ENCODE assay signal across 20 mouse cellular contexts in genomic region chr16:38910088-38910487, GRCm38 (mm10). TPM values are rescaled to one million over a fixed set of nuclear protein-coding genes. Genes with fewer than 3 reads are reported as not detected.
"Had no signal": no experiment of that assay in that cellular context is flagged by ENCODE, and none has a peak within 500 bp of the region (broad histone marks: within the 10 kb centered on the region; RNA-seq: fewer than 3 reads in every experiment).

No protein-coding gene starts in this region.

- H3K9me3 ChIP-seq: lung, embryonic 15.5 days; megakaryocyte, embryonic 14.5 days; midbrain, embryonic 13.5 days; midbrain, embryonic 15.5 days; neural tube, embryonic 12.5 days; stomach, embryonic 15.5 days had no signal

- H3K4me3 ChIP-seq: lung, embryonic 15.5 days; megakaryocyte, embryonic 14.5 days; midbrain, embryonic 13.5 days; midbrain, embryonic 15.5 days; neural tube, embryonic 12.5 days; stomach, embryonic 15.5 days had no signal

- H3K27ac ChIP-seq: lung, embryonic 15.5 days; macrophage; midbrain, embryonic 13.5 days; midbrain, embryonic 15.5 days; neural tube, embryonic 12.5 days; stomach, embryonic 15.5 days; stomach, postnatal 0 days had no signal

- DNase-seq: lung, adult 2 months; lung, postnatal 14 days; lung, postnatal 36 days; right cerebral cortex, postnatal 14 days; thymus, adult 2 months; thymus, postnatal 25 days; thymus, postnatal 4 days had no signal

- ATAC-seq: lung, postnatal 0 days; midbrain, embryonic 13.5 days; midbrain, embryonic 15.5 days had no signal

- H3K9ac ChIP-seq: lung, embryonic 15.5 days; midbrain, embryonic 13.5 days; midbrain, embryonic 15.5 days; neural tube, embryonic 12.5 days; stomach, embryonic 15.5 days had no signal

- H3K36me3 ChIP-seq: lung, embryonic 15.5 days; midbrain, embryonic 13.5 days; midbrain, embryonic 15.5 days; neural tube, embryonic 12.5 days; stomach, embryonic 15.5 days had no signal

- H3K4me2 ChIP-seq: lung, embryonic 15.5 days; midbrain, embryonic 11.5 days; midbrain, embryonic 13.5 days; midbrain, embryonic 15.5 days; neural tube, embryonic 12.5 days; stomach, embryonic 15.5 days had no signal

- H3K27me3 ChIP-seq: midbrain, embryonic 15.5 days; neural tube, embryonic 12.5 days had no signal

- H3K4me1 ChIP-seq: lung, embryonic 15.5 days; megakaryocyte, embryonic 14.5 days; neural tube, embryonic 12.5 days; stomach, embryonic 15.5 days had no signal

RNA-seq across cellular contexts. Expression of gene Igsf11, which starts 17.6 kb away (rescaled TPM):
- total RNA-seq: megakaryocyte progenitor cell, adult 5-6 weeks; monocyte, adult 5-6 weeks; neutrophil, adult 5-6 weeks had no signal
